Mouse (Mus musculus) layer of hippocampus, postnatal 25 days (tissue): ENCODE data around the gene Lrrc8a. TPM values are rescaled to one million over a fixed set of nuclear protein-coding genes. Genes with fewer than 3 reads are reported as not detected.

Source experiments
- DNase-seq, 2 experiments: peaks; one replicate each; pipeline ENCODE4 v3.0.0; 2022; ENCODE audit warnings: mixed read lengths in 2 of 2, low spot score in 1 of 2; ENCODE audit errors: extremely low spot score in 1 of 2
- total RNA-seq, 2 experiments: library from RNA; stranded (reverse); gene quantifications; 2 replicates each; pipeline ENCODE4 v1.2.3; 2021

The Lrrc8a gene
- total RNA-seq, 2 experiments from 2014 or later, result 57.1 to 60.7 TPM

GRCm38 (mm10) chr2:30238906-30239465, 1.5 kb downstream of the Lrrc8a start:
- DNase-seq, result no peak

GRCm38 (mm10) chr2:30239777-30240176, 2.3 kb downstream of the Lrrc8a start:
- DNase-seq, result peak in 1 of 2 experiments; percentile 3

- no peak for DNase-seq
These were observed 2.8 kb downstream of the Lrrc8a start, which contains the start of gene Gm28035 for GRCm38 (mm10) chr2:30240267-30240666. TSS of gene Gm28035 (plus strand) at chr2:30240567.

GRCm38 (mm10) chr2:30242509-30242908, 5.0 kb downstream of the Lrrc8a start:
- DNase-seq, result no peak

GRCm38 (mm10) chr2:30243391-30243790, 5.9 kb downstream of the Lrrc8a start:
- DNase-seq, result no peak

- no peak for DNase-seq
These were observed 7.2 kb downstream of the Lrrc8a start for GRCm38 (mm10) chr2:30244595-30245178.

GRCm38 (mm10) chr2:30247036-30247435, 9.5 kb downstream of the Lrrc8a start:
- no peak for DNase-seq

GRCm38 (mm10) chr2:30247681-30248080, 10.2 kb downstream of the Lrrc8a start:
- no peak for DNase-seq

- no peak for DNase-seq
These were observed 11.7 kb downstream of the Lrrc8a start for GRCm38 (mm10) chr2:30249182-30249581.

GRCm38 (mm10) chr2:30250166-30251128, 12.9 kb downstream of the Lrrc8a start:
- DNase-seq, result no peak

- DNase-seq, result no peak
These were observed 14.0 kb downstream of the Lrrc8a start for GRCm38 (mm10) chr2:30251417-30252104.

- no peak for DNase-seq
These were observed 15.0 kb downstream of the Lrrc8a start for GRCm38 (mm10) chr2:30252521-30252920.

GRCm38 (mm10) chr2:30253809-30254208, 16.3 kb downstream of the Lrrc8a start:
- DNase-seq, result no peak

- no peak for DNase-seq
These were observed 18.3 kb downstream of the Lrrc8a start for GRCm38 (mm10) chr2:30255631-30256395.

GRCm38 (mm10) chr2:30256616-30257350, 19.3 kb downstream of the Lrrc8a start:
- no peak for DNase-seq

- no peak for DNase-seq
These were observed 20.4 kb downstream of the Lrrc8a start for GRCm38 (mm10) chr2:30257699-30258460.

GRCm38 (mm10) chr2:30258600-30258999, 21.1 kb downstream of the Lrrc8a start:
- DNase-seq, result no peak
